Mouse (Mus musculus) ovary, postnatal 36 days (tissue): ENCODE data around the gene Dbf4.

ENCODE experiments used
- DNase-seq: peaks from one replicate; pipeline ENCODE4 v3.0.0; 2022; ENCODE audit warnings: low spot score, mixed read lengths

Dbf4 gene

GRCm38 (mm10) chr5:8422157-8422931 is at the start of gene Dbf4, which contains the start of gene Slc25a40:
Gene Dbf4, minus strand, starts transcription at chr5:8422716.
Gene Slc25a40, plus strand, starts transcription at chr5:8422850.
- DNase-seq: peak; percentile 95

- DNase-seq: no peak
These were observed 34.0 kb upstream of the Dbf4 start for GRCm38 (mm10) chr5:8456561-8456960.

GRCm38 (mm10) chr5:8455565-8455964 is 33.0 kb upstream of the Dbf4 start:
- DNase-seq: no peak

GRCm38 (mm10) chr5:8439095-8439494 is 16.6 kb upstream of the Dbf4 start:
- no peak for DNase-seq

GRCm38 (mm10) chr5:8437481-8438156 is 15.1 kb upstream of the Dbf4 start:
- no peak for DNase-seq

- no peak for DNase-seq
These were observed 3.4 kb upstream of the Dbf4 start for GRCm38 (mm10) chr5:8425899-8426298.

- DNase-seq: no peak
These were observed 1.6 kb upstream of the Dbf4 start for GRCm38 (mm10) chr5:8424116-8424515.

- DNase-seq: no peak
These were observed 714 bp upstream of the Dbf4 start for GRCm38 (mm10) chr5:8422932-8423928.

- DNase-seq: no peak
These were observed 1.1 kb downstream of the Dbf4 start for GRCm38 (mm10) chr5:8421424-8421823.

- DNase-seq: no peak
These were observed 5.1 kb downstream of the Dbf4 start for GRCm38 (mm10) chr5:8417443-8417842.

GRCm38 (mm10) chr5:8416683-8417413 is 5.7 kb downstream of the Dbf4 start:
- no peak for DNase-seq

GRCm38 (mm10) chr5:8408746-8409145 is 13.8 kb downstream of the Dbf4 start:
- no peak for DNase-seq

GRCm38 (mm10) chr5:8397587-8398249 is 24.8 kb downstream of the Dbf4 start:
- no peak for DNase-seq

GRCm38 (mm10) chr5:8393891-8394583 is 28.5 kb downstream of the Dbf4 start:
- DNase-seq: no peak

- no peak for DNase-seq
These were observed 48.1 kb downstream of the Dbf4 start for GRCm38 (mm10) chr5:8374297-8374906.

- no peak for DNase-seq
These were observed 49.1 kb downstream of the Dbf4 start for GRCm38 (mm10) chr5:8373415-8373814.

- no peak for DNase-seq
These were observed 53.7 kb downstream of the Dbf4 start for GRCm38 (mm10) chr5:8368781-8369180.

GRCm38 (mm10) chr5:8368328-8368692 is 54.2 kb downstream of the Dbf4 start:
- DNase-seq: no peak

GRCm38 (mm10) chr5:8367614-8368327 is 54.7 kb downstream of the Dbf4 start, which contains the start of gene Adam22:
Gene Adam22, minus strand, starts transcription at chr5:8368160.
- DNase-seq: peak; percentile 77
